In the genomic region with DNA sequence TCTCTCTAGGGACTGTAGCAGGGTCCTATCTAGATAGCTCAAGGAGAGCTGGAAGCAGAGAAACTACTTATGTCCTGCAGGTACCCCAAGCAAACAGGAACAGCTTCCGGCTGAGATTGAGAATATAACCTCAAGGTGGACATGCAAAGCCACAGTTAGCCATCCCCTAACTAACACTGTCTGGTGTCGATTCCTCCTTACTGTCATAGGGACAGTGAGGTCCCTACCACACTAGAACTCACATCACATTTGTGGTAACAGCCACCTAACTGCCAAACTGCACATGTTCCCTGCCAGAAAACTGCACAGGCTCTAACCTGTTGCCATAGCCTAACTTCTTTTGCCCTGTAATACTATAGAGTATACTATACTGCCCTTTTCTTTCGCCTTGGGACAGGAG, we compare ENCODE assay signal across 9 mouse cellular contexts. TPM values are rescaled to one million over a fixed set of nuclear protein-coding genes. Genes with fewer than 3 reads are reported as not detected.
DNase-seq lines count a peak whose midpoint lies in the region; ATAC-seq lines count a peak whose summit lies in the region.
"Had no signal": no experiment of that assay in that cellular context is flagged by ENCODE, and none has a peak within 500 bp of the region (broad histone marks: within the 10 kb centered on the region; RNA-seq: fewer than 3 reads in every experiment).

No protein-coding gene starts in this region.

- peak overlapping the region; percentile 93 to 95 for H3K27ac ChIP-seq in heart, embryonic 14.5 days (replicated peaks in 1 of 2; ENCODE audit: control insufficient read depth in 1 of 2, insufficient read depth in 1 of 2, low read depth in 2 of 2, low read length in 2 of 2)
- no peak overlapping the region; the same call in 1 of the 2 replicates for H3K27ac ChIP-seq in embryonic facial prominence, embryonic 10.5 days (replicated peaks)
- no peak overlapping the region for H3K27ac ChIP-seq in hindbrain, embryonic 14.5 days
- H3K27ac ChIP-seq in midbrain, embryonic 14.5 days (replicated peaks; ENCODE audit: low read depth, low read length): no peak overlapping the region

- peaks cover 11 to 33% of the 10 kb centered on the region in 2 experiments for H3K4me1 ChIP-seq in heart, embryonic 14.5 days (ENCODE audit: control insufficient read depth in 2 of 2, insufficient read depth in 2 of 2, low read length in 2 of 2)
- H3K4me1 ChIP-seq in embryonic facial prominence, embryonic 10.5 days: peaks cover 58% of the 10 kb centered on the region
- H3K4me1 ChIP-seq in hindbrain, embryonic 14.5 days (replicated peaks; ENCODE audit: control insufficient read depth, insufficient read depth, low read length): peaks cover 29% of the 10 kb centered on the region
- H3K4me1 ChIP-seq in midbrain, embryonic 14.5 days (ENCODE audit: control insufficient read depth, insufficient read depth, low read length): peaks cover 29% of the 10 kb centered on the region

- no peaks in the 10 kb centered on the region for H3K9me3 ChIP-seq in heart, embryonic 14.5 days (ENCODE audit: control insufficient read depth, low read length)
- no peaks in the 10 kb centered on the region for H3K9me3 ChIP-seq in embryonic facial prominence, embryonic 10.5 days
- H3K9me3 ChIP-seq in hindbrain, embryonic 14.5 days (ENCODE audit: control insufficient read depth, low read length): no peaks in the 10 kb centered on the region
- H3K9me3 ChIP-seq in midbrain, embryonic 14.5 days (ENCODE audit: control insufficient read depth, low read length): no peaks in the 10 kb centered on the region

- H3K27me3 ChIP-seq in heart, embryonic 14.5 days (ENCODE audit: control insufficient read depth, insufficient read depth, low read length): no peaks in the 10 kb centered on the region
- peaks cover under 1% of the 10 kb centered on the region; the same call in 1 of the 2 replicates for H3K27me3 ChIP-seq in embryonic facial prominence, embryonic 10.5 days (replicated peaks; ENCODE audit: low read depth, poor library complexity, severe bottlenecking)
- no peaks in the 10 kb centered on the region for H3K27me3 ChIP-seq in hindbrain, embryonic 14.5 days (ENCODE audit: control insufficient read depth, insufficient read depth, low read length)
- H3K27me3 ChIP-seq in midbrain, embryonic 14.5 days (ENCODE audit: control insufficient read depth, insufficient read depth, low read length): no peaks in the 10 kb centered on the region

- WGBS in heart, embryonic 14.5 days: 25% methylated on average over 3 of the region's 3 CpGs
- 70% methylated on average over 3 of the region's 3 CpGs for WGBS in embryonic facial prominence, embryonic 10.5 days
- WGBS in hindbrain, embryonic 14.5 days: 70% methylated on average over 3 of the region's 3 CpGs
- 76% methylated on average over 3 of the region's 3 CpGs for WGBS in midbrain, embryonic 14.5 days

- ATAC-seq in heart, embryonic 14.5 days (ENCODE audit: insufficient number of reproducible peaks, insufficient read depth, low FRiP score, low read depth): no peak
- ATAC-seq in hindbrain, embryonic 14.5 days (ENCODE audit: low FRiP score): no peak
- no peak for ATAC-seq in midbrain, embryonic 14.5 days (ENCODE audit: low FRiP score, low TSS enrichment)

- H3K4me3 ChIP-seq in heart, embryonic 14.5 days (ENCODE audit: control insufficient read depth in 1 of 2, insufficient read depth in 1 of 2, low read depth in 1 of 2, low read length in 2 of 2): peak overlapping the region; percentile 90 to 99
- peak overlapping the region; percentile 97 for H3K4me3 ChIP-seq in embryonic facial prominence, embryonic 10.5 days
- peak overlapping the region; percentile 99 for H3K4me3 ChIP-seq in hindbrain, embryonic 14.5 days (replicated peaks; ENCODE audit: low read length)
- peak overlapping the region; percentile 96 for H3K4me3 ChIP-seq in midbrain, embryonic 14.5 days (replicated peaks; ENCODE audit: low read depth, low read length)

- peak overlapping the region; percentile 100 for H3K9ac ChIP-seq in heart, embryonic 14.5 days (ENCODE audit: low read length)
- H3K9ac ChIP-seq in hindbrain, embryonic 14.5 days: peak overlapping the region; percentile 99
- H3K9ac ChIP-seq in midbrain, embryonic 14.5 days (replicated peaks; ENCODE audit: low read length): peak overlapping the region; percentile 96

- peaks cover 37% of the 10 kb centered on the region for H3K36me3 ChIP-seq in heart, embryonic 14.5 days (ENCODE audit: control insufficient read depth, insufficient read depth, low read length)
- peaks cover 35% of the 10 kb centered on the region for H3K36me3 ChIP-seq in embryonic facial prominence, embryonic 10.5 days (replicated peaks)
- peaks cover 36% of the 10 kb centered on the region for H3K36me3 ChIP-seq in hindbrain, embryonic 14.5 days (replicated peaks; ENCODE audit: control insufficient read depth, insufficient read depth)
- H3K36me3 ChIP-seq in midbrain, embryonic 14.5 days (ENCODE audit: control insufficient read depth, insufficient read depth, low read length): peaks cover 29% of the 10 kb centered on the region

- no peak for DNase-seq in heart, adult 8-10 months (ENCODE audit: low spot score)
- DNase-seq in embryonic facial prominence, embryonic 10.5 days (ENCODE audit: low spot score): no peak
- DNase-seq in hindbrain, embryonic 14.5 days (ENCODE audit: low spot score): no peak
- DNase-seq in midbrain, embryonic 14.5 days: no peak
- DNase-seq in Muller cell, postnatal 12 days (ENCODE audit: inconsistent ontology term): no peak
- no peak for DNase-seq in right cerebral cortex, postnatal 4 days
- no peak for DNase-seq in gastrocnemius, adult 8-10 months (ENCODE audit: low spot score in 2 of 2)
- DNase-seq: embryo, embryonic 11 days had no signal

- peak overlapping the region; percentile 76 for H3K4me2 ChIP-seq in heart, embryonic 14.5 days (ENCODE audit: low read length)
- peak overlapping the region; percentile 74 for H3K4me2 ChIP-seq in hindbrain, embryonic 14.5 days (replicated peaks)
- peak overlapping the region; percentile 94 for H3K4me2 ChIP-seq in midbrain, embryonic 14.5 days (ENCODE audit: low read length)

RNA-seq across cellular contexts. Expression of a gene that starts 2.0 kb away (rescaled TPM):
- 15.6 and 17.8 TPM in 2 replicates for polyA plus RNA-seq in heart, embryonic 14.5 days (2014; fragmentation: Nextera tagmentation; extraction: Ambion mirVana)
- total RNA-seq in heart, adult 8-10 months (2022): 100 to 1,000 TPM in 2 of 4 experiments, 10 to 100 TPM in 2; 84.1 to 121 (median 98.6) TPM
- polyA plus RNA-seq in embryonic facial prominence, embryonic 10.5 days (2016; fragmentation: Nextera tagmentation; extraction: Ambion mirVana): 5.6 and 7.0 TPM in 2 replicates
- polyA plus RNA-seq in hindbrain, embryonic 14.5 days (2014; fragmentation: Nextera tagmentation; extraction: Ambion mirVana): 5.2 and 6.5 TPM in 2 replicates
- 4.2 and 5.9 TPM in 2 replicates for polyA plus RNA-seq in midbrain, embryonic 14.5 days (2014; fragmentation: Nextera tagmentation; extraction: Ambion mirVana)
- total RNA-seq in gastrocnemius, adult 8-10 months (2022): 10 to 100 TPM; 81.6 to 89.5 (median 87.8) TPM

RNA-seq across cellular contexts. Expression of a gene that starts 7.7 kb away (rescaled TPM):
- polyA plus RNA-seq in heart, embryonic 14.5 days (2014; fragmentation: Nextera tagmentation; extraction: Ambion mirVana): 4.6 and 5.1 TPM in 2 replicates
- 10 to 100 TPM; 22.7 to 28.0 (median 24.9) TPM for total RNA-seq in heart, adult 8-10 months (2022)
- polyA plus RNA-seq in embryonic facial prominence, embryonic 10.5 days (2016; fragmentation: Nextera tagmentation; extraction: Ambion mirVana): 5.2 and 6.1 TPM in 2 replicates
- polyA plus RNA-seq in hindbrain, embryonic 14.5 days (2014; fragmentation: Nextera tagmentation; extraction: Ambion mirVana): 14.6 and 14.7 TPM in 2 replicates
- 13.6 and 20.6 TPM in 2 replicates for polyA plus RNA-seq in midbrain, embryonic 14.5 days (2014; fragmentation: Nextera tagmentation; extraction: Ambion mirVana)
- 10 to 100 TPM; 15.2 to 16.6 (median 15.4) TPM for total RNA-seq in gastrocnemius, adult 8-10 months (2022)

RNA-seq across cellular contexts. Expression of a gene that starts 57.4 kb away (rescaled TPM):
- polyA plus RNA-seq in heart, embryonic 14.5 days (2014; fragmentation: Nextera tagmentation; extraction: Ambion mirVana): 25.8 and 26.4 TPM in 2 replicates
- total RNA-seq in heart, adult 8-10 months (2022): 1 to 10 TPM; 1.7 to 2.2 (median 1.8) TPM
- polyA plus RNA-seq in embryonic facial prominence, embryonic 10.5 days (2016; fragmentation: Nextera tagmentation; extraction: Ambion mirVana): 79.9 and 81.6 TPM in 2 replicates
- 16.0 and 16.6 TPM in 2 replicates for polyA plus RNA-seq in hindbrain, embryonic 14.5 days (2014; fragmentation: Nextera tagmentation; extraction: Ambion mirVana)
- 17.2 and 20.4 TPM in 2 replicates for polyA plus RNA-seq in midbrain, embryonic 14.5 days (2014; fragmentation: Nextera tagmentation; extraction: Ambion mirVana)
- total RNA-seq in gastrocnemius, adult 8-10 months (2022): 1 to 10 TPM; 5.2 to 8.5 (median 7.1) TPM

Comparison
In these comparisons a context has a peak if more than half of its experiments do, and no peak if none do; other contexts are left out.
1. H3K27ac ChIP-seq: peak in heart, embryonic 14.5 days (2 of 2); none in embryonic facial prominence, embryonic 10.5 days (single experiment), hindbrain, embryonic 14.5 days (single experiment) and midbrain, embryonic 14.5 days (single experiment).
2. Peak in every context shown above with its lines, with median percentiles within 50 percentile points of each other: H3K4me2 ChIP-seq, H3K4me3 ChIP-seq and H3K9ac ChIP-seq.